Mouse (Mus musculus): ENCODE results near the gene Pak3.
"Not testable (repeated sequence)": the region's sequence is repeated elsewhere in the genome, so short reads cannot be mapped to it uniquely, and the experiment has no call there.

Pak3 gene

GRCm38 (mm10) chrX:143518168-143518901 lies at the start of gene Pak3:
Pak3 (plus strand) TSS chrX:143518591.
- DNase-seq (ENCODE audit: low spot score) = peak; percentile 19

GRCm38 (mm10) chrX:143482866-143483265 lies 35.5 kb upstream of the Pak3 start:
- DNase-seq (ENCODE audit: low spot score) = peak; percentile 100

GRCm38 (mm10) chrX:143501053-143501695 lies 17.2 kb upstream of the Pak3 start:
- DNase-seq (ENCODE audit: low spot score) = peak; percentile 83

GRCm38 (mm10) chrX:143501776-143502365 lies 16.5 kb upstream of the Pak3 start:
- peak; percentile 30 for DNase-seq (ENCODE audit: low spot score)

GRCm38 (mm10) chrX:143518917-143519316 lies 526 bp downstream of the Pak3 start:
- DNase-seq (ENCODE audit: low spot score) = no peak

- not testable (repeated sequence) for DNase-seq (ENCODE audit: low spot score)
These were observed 1.1 kb downstream of the Pak3 start for GRCm38 (mm10) chrX:143519454-143519853.

- DNase-seq (ENCODE audit: low spot score) = no peak
These were observed 1.8 kb downstream of the Pak3 start for GRCm38 (mm10) chrX:143520195-143520594.

- no peak for DNase-seq (ENCODE audit: low spot score)
These were observed 13.9 kb downstream of the Pak3 start for GRCm38 (mm10) chrX:143532331-143532730.

- DNase-seq (ENCODE audit: low spot score) = peak; percentile 16
These were observed 15.2 kb downstream of the Pak3 start for GRCm38 (mm10) chrX:143533574-143533973.

GRCm38 (mm10) chrX:143542756-143543155 lies 24.4 kb downstream of the Pak3 start:
- DNase-seq (ENCODE audit: low spot score) = no peak

GRCm38 (mm10) chrX:143543186-143543793 lies 24.9 kb downstream of the Pak3 start:
- no peak for DNase-seq (ENCODE audit: low spot score)

- DNase-seq (ENCODE audit: low spot score) = peak; percentile 84
These were observed 55.3 kb downstream of the Pak3 start for GRCm38 (mm10) chrX:143573691-143574090.

- DNase-seq (ENCODE audit: low spot score) = peak; percentile 64
These were observed 61.5 kb downstream of the Pak3 start for GRCm38 (mm10) chrX:143579925-143580324.

- DNase-seq (ENCODE audit: low spot score) = peak; percentile 59
These were observed 62.1 kb downstream of the Pak3 start for GRCm38 (mm10) chrX:143580458-143580959.

- DNase-seq (ENCODE audit: low spot score) = no peak
These were observed 88.6 kb downstream of the Pak3 start for GRCm38 (mm10) chrX:143606877-143607449.

- no peak for DNase-seq (ENCODE audit: low spot score)
These were observed 100.3 kb downstream of the Pak3 start for GRCm38 (mm10) chrX:143618734-143619133.

GRCm38 (mm10) chrX:143627767-143628166 lies 109.4 kb downstream of the Pak3 start:
- no peak for DNase-seq (ENCODE audit: low spot score)

- no peak for DNase-seq (ENCODE audit: low spot score)
These were observed 125.5 kb downstream of the Pak3 start for GRCm38 (mm10) chrX:143643936-143644335.

GRCm38 (mm10) chrX:143644807-143645206 lies 126.4 kb downstream of the Pak3 start:
- no peak for DNase-seq (ENCODE audit: low spot score)

GRCm38 (mm10) chrX:143654308-143655176 lies 136.2 kb downstream of the Pak3 start:
- no peak for DNase-seq (ENCODE audit: low spot score)

GRCm38 (mm10) chrX:143655177-143655492 lies 136.7 kb downstream of the Pak3 start:
- DNase-seq (ENCODE audit: low spot score) = no peak
